Mouse (Mus musculus) heart, embryonic 16.5 days (tissue): ENCODE data around the gene Ccdc51. TPM values are rescaled to one million over a fixed set of nuclear protein-coding genes. Genes with fewer than 3 reads are reported as not detected.
A peak's percentile ranks its signal among the peaks of the same experiment; 100 is the strongest.

Experiments
- ATAC-seq: fragments of 200-750 bp; cut with Nextera tagmentation; replicated peaks from 2 replicates; pipeline ENCODE4 v1.8.0; 2017; ENCODE audit warnings: moderate number of reproducible peaks; ENCODE audit not compliant: insufficient read depth, low FRiP score; ENCODE audit errors: extremely low read depth
- H3K27ac ChIP-seq: fragments of 300-500 bp; sonication (generic); 2 replicates; pipeline ENCODE4 v1.5.1; 2014; ENCODE audit warnings: mild to moderate bottlenecking, low read length, control low read depth, moderate library complexity
- H3K27me3 ChIP-seq: fragments of 300-500 bp; sonication (generic); 2 replicates; pipeline ENCODE4 v1.6.1; 2014; ENCODE audit warnings: low read length, mixed read lengths; ENCODE audit not compliant: control insufficient read depth, insufficient read depth
- H3K36me3 ChIP-seq: fragments of 300-500 bp; sonication (generic); 2 replicates; pipeline ENCODE4 v1.6.1; 2014; ENCODE audit not compliant: control insufficient read depth, insufficient read depth
- H3K4me1 ChIP-seq: fragments of 300-500 bp; sonication (generic); 2 replicates; pipeline ENCODE4 v1.6.1; 2014; ENCODE audit warnings: low read length, mixed read lengths; ENCODE audit not compliant: control insufficient read depth, insufficient read depth
- H3K4me2 ChIP-seq: fragments of 300-500 bp; sonication (generic); 2 replicates; pipeline ENCODE4 v1.6.1; 2014; ENCODE audit warnings: low read depth, mild to moderate bottlenecking, control low read depth, low read length
- H3K4me3 ChIP-seq: fragments of 300-500 bp; sonication (generic); 2 replicates; pipeline ENCODE4 v1.5.1; 2014; ENCODE audit warnings: mild to moderate bottlenecking, control low read depth, low read length
- H3K9ac ChIP-seq: fragments of 300-500 bp; sonication (generic); 2 replicates; pipeline ENCODE4 v1.6.1; 2014; ENCODE audit warnings: low read length, control low read depth
- H3K9me3 ChIP-seq: fragments of 300-500 bp; sonication (generic); replicated peaks from 2 replicates; pipeline ENCODE4 v1.6.1; 2016; ENCODE audit warnings: low read length; ENCODE audit not compliant: control insufficient read depth
- WGBS: fragments of 180-500 bp; shearing (Covaris S2); extraction: QIAGEN DNeasy Blood & Tissue Kit; methylation state at CpG from one replicate; pipeline ENCODE4 v1.1.7; 2014; 5-methylcytosine and 5-hydroxymethylcytosine counted together
- polyA plus RNA-seq: library from polyadenylated mRNA; unstranded; fragments of >200 nt; fragmentation: Nextera tagmentation; extraction: Ambion mirVana; gene quantifications from 2 replicates; pipeline ENCODE4 v1.2.1, GENCODE M21; 2015

Gene Ccdc51
- 14.7 and 15.9 TPM in 2 replicates for polyA plus RNA-seq

DNA sequence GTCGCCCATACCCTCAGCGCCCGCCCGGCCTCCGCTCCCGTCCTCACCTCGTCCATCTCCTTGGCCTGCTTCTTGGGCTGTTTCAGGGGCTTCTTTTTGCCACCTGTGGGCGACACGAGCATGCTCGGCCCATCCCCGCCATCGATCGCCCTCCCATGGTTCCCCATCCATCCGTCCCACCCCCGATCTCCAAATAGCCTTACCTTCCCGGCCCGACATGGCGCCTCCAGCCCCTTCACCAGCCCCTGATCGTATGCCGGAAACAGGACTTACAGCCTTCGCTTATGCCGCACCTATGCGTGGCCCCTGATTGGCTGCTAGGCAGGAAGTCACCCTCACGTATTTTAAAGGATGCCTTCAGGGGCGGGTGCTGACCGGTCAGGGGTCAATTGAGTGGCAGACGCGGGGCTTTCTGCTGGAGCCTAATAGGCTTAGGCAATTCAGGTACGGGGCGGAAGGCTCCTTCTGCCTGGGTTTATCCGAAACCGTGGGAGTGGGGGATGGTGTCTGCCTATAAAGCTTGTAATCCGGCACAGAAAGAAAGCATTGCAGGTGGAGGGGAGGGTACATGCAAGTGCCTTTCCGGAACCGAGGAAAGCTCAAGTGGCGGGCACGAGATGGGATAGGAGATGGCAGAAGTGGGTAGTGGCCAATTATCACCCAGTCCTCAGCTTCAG, at the start of gene Ccdc51, which contains the start of gene Tma7:
Ccdc51 (plus strand) TSS at position 370 of the 677 bp plus-strand sequence.
Tma7 (minus strand) TSS at position 464 of the 677 bp plus-strand sequence.
- Histone ChIP-seq H3K27ac (peak within 1 kb of the TSS; percentile 73), H3K9me3 (no peaks in the 10 kb centered on the region), H3K4me3 (peak within 1 kb of the TSS; percentile 93), H3K27me3 (no peaks in the 10 kb centered on the region), H3K4me1 (peaks cover 20% of the 10 kb centered on the region), H3K36me3 (peaks cover 15% of the 10 kb centered on the region; the same call in 1 of the 2 replicates), H3K4me2 (peak within 1 kb of the TSS; percentile 83), H3K9ac (peak within 1 kb of the TSS; percentile 87)
- WGBS, result under 1% methylated on average over 37 of the region's 37 CpGs
- peak; percentile 97 for ATAC-seq

DNA sequence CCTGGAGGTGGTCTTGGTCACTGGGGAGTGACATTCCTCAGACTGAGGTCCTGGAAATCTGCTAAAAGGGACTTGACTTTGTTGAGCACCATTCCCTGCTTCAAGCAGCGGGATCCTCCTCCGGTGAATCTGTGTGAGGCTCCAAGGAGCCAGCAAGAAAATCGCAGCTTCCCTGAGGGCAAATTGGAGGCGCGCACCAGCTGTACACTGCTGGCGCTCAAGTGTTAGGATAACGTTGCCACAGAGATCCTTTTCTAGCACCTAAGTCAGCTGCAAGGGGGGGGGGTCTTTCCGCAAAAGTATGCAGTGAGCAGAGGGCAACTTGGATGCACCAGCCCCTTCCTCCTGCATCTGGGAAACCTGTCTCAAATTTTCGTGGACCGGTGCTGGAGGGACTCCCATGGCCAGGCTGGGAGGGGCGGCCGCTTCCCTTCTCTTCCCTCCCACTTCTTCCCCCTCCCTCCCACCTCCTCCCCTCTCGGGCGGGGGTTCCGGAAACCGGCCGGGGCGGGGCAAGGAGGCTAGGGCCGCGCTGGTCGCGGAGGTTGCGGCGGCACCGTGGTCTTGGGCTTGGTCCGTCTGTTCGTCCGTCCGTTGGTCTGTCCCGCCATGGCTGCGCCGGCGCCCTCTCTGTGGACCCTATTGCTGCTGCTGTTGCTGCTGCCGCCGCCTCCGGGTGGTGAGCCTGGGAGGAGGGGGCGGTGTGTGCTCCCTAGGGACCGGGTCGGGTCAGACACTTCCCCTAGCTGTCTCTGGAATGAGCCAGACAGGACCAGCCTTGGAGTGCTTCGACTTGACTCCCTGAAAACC, 44.0 kb upstream of the Ccdc51 start, which contains the start of gene Shisa5:
Shisa5 (plus strand) TSS at position 480 of the 810 bp plus-strand sequence.
- under 1% methylated on average over 40 of the region's 40 CpGs for WGBS
- H3K27ac ChIP-seq, result peak within 1 kb of the TSS; percentile 82
- H3K4me1 ChIP-seq, result peaks cover 22% of the 10 kb centered on the region
- peak within 1 kb of the TSS; percentile 77 for H3K4me3 ChIP-seq
- H3K9me3 ChIP-seq, result no peaks in the 10 kb centered on the region
- peak within 1 kb of the TSS; percentile 81 for H3K4me2 ChIP-seq
- no peaks in the 10 kb centered on the region for H3K27me3 ChIP-seq
- no peaks in the 10 kb centered on the region for H3K36me3 ChIP-seq
- peak; percentile 88 for ATAC-seq
- peak within 1 kb of the TSS; percentile 85 for H3K9ac ChIP-seq

GRCm38 (mm10) chr9:109038901-109039364, 43.4 kb upstream of the Ccdc51 start:
- H3K27me3 ChIP-seq, result no peaks in the 10 kb centered on the region
- ATAC-seq, result peak; percentile 63
- no peaks in the 10 kb centered on the region for H3K36me3 ChIP-seq
- peak overlapping the region; percentile 81 for H3K4me2 ChIP-seq
- H3K27ac ChIP-seq, result peak overlapping the region; percentile 82
- peak overlapping the region; percentile 77 for H3K4me3 ChIP-seq
- peak overlapping the region; percentile 85 for H3K9ac ChIP-seq
- H3K4me1 ChIP-seq, result peaks cover 22% of the 10 kb centered on the region
- 20% methylated on average over 8 of the region's 8 CpGs for WGBS
- H3K9me3 ChIP-seq, result no peaks in the 10 kb centered on the region

DNA sequence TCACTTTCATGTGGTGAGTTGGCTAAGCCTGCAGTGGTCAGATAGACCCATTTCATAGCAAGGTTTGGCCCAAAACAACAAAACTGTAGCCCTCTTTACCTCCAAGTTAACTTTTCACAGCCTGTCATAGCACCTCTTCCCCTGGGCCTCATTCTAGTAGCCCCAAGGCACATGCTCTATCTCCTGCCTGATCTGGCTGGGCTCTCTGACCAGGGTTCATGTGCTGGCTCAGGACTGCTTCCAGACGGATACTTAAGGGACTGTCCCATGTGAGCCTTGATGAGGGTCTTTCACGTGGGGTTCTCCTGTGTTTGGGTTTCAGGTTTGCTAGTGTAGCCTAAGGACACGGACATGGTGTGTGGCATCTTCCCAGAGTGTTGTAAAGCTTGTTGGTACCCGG, 42.6 kb upstream of the Ccdc51 start:
- WGBS, result 70% methylated on average over 4 of the region's 4 CpGs
- Histone ChIP-seq H3K9ac (no peak overlapping the region), H3K4me3 (peak overlapping the region; percentile 77), H3K27ac (no peak overlapping the region), H3K36me3 (no peaks in the 10 kb centered on the region), H3K4me2 (peak overlapping the region; percentile 81), H3K9me3 (no peaks in the 10 kb centered on the region), H3K27me3 (no peaks in the 10 kb centered on the region), H3K4me1 (peaks cover 22% of the 10 kb centered on the region)
- ATAC-seq, result no peak

DNA sequence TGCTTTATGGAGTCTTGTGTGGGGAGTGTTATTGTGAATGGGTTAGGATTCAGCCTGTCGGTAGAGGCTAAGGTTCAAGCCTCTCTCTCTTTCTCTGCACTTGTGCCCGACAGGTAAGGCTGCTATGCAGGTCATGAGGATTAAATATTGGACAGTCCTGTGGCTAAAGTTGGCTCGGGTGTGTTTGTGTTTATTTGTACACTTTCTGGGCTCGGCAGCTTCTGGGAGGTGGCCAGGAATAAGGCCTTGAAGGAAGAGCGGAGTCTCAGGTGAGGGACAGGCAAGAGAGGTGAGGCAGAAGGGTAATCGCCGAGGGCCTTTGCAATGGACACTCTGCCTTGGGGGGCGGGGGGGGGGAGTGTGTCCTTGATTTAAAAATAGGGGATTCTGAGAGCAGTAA, 42.1 kb upstream of the Ccdc51 start:
- H3K4me3 ChIP-seq, result peak overlapping the region; percentile 5; the same call in 1 of the 2 replicates
- no peaks in the 10 kb centered on the region for H3K36me3 ChIP-seq
- H3K9me3 ChIP-seq, result no peaks in the 10 kb centered on the region
- H3K27me3 ChIP-seq, result no peaks in the 10 kb centered on the region
- H3K4me1 ChIP-seq, result peaks cover 22% of the 10 kb centered on the region
- 74% methylated on average over 8 of the region's 8 CpGs for WGBS
- no peak overlapping the region for H3K9ac ChIP-seq
- peak overlapping the region; percentile 81 for H3K4me2 ChIP-seq
- no peak overlapping the region for H3K27ac ChIP-seq
- ATAC-seq, result no peak

DNA sequence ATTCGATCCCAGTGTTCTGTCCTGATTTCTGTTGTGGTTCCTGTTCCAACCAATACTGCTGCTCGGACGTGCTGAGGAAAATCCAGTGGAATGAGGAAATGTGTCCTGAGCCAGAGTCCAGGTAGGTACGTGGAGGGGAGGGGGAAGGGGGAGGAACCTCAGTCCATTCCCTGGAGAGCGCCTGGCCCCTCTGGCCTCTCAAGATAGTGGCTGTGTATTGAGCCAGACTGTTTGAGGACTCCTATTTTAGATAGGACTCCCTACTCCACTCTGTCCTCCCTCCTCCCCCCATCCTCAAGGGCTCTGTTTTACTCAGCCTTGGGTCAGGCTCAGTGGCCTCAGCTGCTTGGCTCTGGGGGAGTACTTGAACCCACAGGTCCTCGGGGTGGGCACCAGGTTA, 41.4 kb upstream of the Ccdc51 start:
- peak overlapping the region; percentile 49 for H3K9ac ChIP-seq

DNA sequence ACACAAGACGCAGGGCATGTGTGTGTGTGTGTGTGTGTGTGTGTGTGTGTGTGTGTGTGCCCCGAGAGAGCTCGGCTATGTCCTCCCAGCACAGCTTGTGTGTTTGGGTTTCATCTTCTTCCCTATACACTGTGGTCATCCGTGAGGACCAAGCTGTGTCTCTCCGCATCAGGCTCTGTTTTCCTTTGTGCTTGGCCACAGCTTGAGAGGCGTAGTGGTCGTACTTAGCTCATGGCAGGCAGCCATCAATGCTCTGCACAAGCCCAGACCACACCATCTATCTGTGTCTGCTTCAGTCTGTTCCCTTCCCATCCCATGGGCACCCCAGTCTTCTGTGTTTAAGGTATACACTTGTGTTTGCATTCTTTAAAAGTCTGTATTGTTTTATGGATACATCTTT, 40.9 kb upstream of the Ccdc51 start:
- H3K4me3 ChIP-seq, result peak overlapping the region; percentile 5; the same call in 1 of the 2 replicates
- H3K4me2 ChIP-seq, result peak overlapping the region; percentile 81; the same call in 1 of the 2 replicates
- H3K9ac ChIP-seq, result peak overlapping the region; percentile 49; the same call in 1 of the 2 replicates
- no peak for ATAC-seq
- no peaks in the 10 kb centered on the region for H3K9me3 ChIP-seq
- H3K27me3 ChIP-seq, result no peaks in the 10 kb centered on the region
- 0 out of 2 replicates have a peak, but pooled peaks cover under 1% of the 10 kb centered on the region for H3K36me3 ChIP-seq
- WGBS, result 33% methylated on average over 7 of the region's 7 CpGs
- H3K4me1 ChIP-seq, result peaks cover 22% of the 10 kb centered on the region
- H3K27ac ChIP-seq, result no peak overlapping the region

More for the DNA sequence above, 41.4 kb upstream of the Ccdc51 start:
- Histone ChIP-seq H3K9me3 (no peaks in the 10 kb centered on the region), H3K4me3 (peak overlapping the region; percentile 5; the same call in 1 of the 2 replicates), H3K4me2 (peak overlapping the region; percentile 81), H3K36me3 (no peaks in the 10 kb centered on the region), H3K27ac (no peak overlapping the region), H3K4me1 (peaks cover 22% of the 10 kb centered on the region), H3K27me3 (no peaks in the 10 kb centered on the region)
- ATAC-seq, result 0 out of 2 replicates have a peak, but pooled peaks have one; percentile 23
- WGBS, result 22% methylated on average over 6 of the region's 6 CpGs

DNA sequence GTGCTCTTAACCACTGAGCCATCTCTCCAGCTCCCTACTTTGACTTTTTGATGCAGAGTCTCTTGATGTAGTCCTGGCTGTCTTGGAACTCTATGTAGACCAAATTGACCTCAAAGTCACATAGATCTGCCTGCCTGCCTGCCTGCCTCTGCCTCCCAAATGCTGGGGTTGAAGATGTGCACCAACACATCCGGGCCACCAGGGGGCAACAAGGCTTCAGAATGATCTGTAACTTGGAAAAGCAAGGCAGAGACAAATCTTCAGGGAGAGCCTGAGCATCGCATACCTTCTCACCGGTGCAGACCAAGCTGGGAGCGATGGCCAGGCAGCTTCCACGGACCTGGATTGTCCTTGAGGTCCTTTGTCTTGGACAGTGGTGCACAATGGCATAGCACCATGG, 36.0 kb upstream of the Ccdc51 start:
- peaks cover 5% of the 10 kb centered on the region; the same call in 1 of the 2 replicates for H3K36me3 ChIP-seq
- 42% methylated on average over 5 of the region's 5 CpGs for WGBS
- no peak for ATAC-seq
- no peak overlapping the region for H3K27ac ChIP-seq
- H3K27me3 ChIP-seq, result no peaks in the 10 kb centered on the region
- peaks cover under 1% of the 10 kb centered on the region; the same call in 1 of the 2 replicates for H3K4me1 ChIP-seq
- no peak overlapping the region for H3K4me3 ChIP-seq
- H3K9me3 ChIP-seq, result no peaks in the 10 kb centered on the region
- no peak overlapping the region for H3K4me2 ChIP-seq
- H3K9ac ChIP-seq, result no peak overlapping the region
